Comparison of ENCODE assay signal across 8 mouse cellular contexts in the genomic region with DNA sequence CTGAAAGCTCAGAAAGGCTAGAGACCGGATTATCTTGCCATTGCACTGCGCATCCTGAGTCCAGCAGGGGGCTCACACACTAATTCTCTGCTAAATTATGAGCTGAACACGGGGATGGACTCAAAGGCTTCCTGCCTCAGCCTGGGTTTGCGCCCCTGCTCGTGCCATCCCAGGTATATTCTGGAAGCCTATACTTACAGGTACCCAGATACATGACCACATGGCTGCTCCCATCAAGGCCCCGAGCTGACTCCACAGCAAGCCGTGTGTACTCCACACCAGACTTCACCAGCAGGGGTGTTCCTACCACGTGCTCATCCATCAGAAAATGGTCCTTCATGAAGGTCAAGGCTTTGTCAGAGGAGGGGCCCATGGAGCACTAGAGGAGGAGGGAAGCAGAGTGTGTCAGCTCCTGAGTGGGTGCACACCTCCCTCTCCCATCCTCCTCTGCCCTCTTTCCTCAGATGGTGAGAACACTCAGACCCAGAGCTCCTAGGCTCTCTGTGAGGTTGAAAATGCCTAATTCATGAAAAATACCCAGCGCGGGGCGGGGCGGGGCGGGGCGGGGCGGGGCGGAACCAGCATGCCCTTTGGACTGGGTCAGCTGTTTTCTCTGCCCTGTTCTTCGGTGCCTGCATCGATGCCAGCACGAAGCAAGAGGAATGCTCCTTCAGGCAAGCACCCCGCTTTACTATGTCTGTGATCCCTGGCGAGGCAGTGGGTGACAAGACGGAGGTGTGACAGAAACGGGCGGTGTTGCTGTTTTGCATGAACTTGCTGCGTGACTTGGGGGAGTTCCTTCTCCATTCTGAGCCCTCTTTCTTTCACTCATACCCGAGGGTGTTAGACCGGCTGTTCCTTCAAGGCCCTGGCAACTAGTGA. TPM values are rescaled to one million over a fixed set of nuclear protein-coding genes. Genes with fewer than 3 reads are reported as not detected.
DNase-seq lines count a peak whose midpoint lies in the region; TF ChIP-seq lines count a peak whose summit lies in the region.

No protein-coding gene starts in this region.

- peaks cover 2% of the 10 kb centered on the region for H3K36me3 ChIP-seq in megakaryocyte, embryonic 14.5 days (replicated peaks; ENCODE audit: low read length)

- TF ChIP-seq POLR2A in cortical plate, adult 2 months (IDR thresholded peaks at IDR 0.05; ENCODE audit: extremely low read depth, insufficient read depth, low read length), result no peak

- H3K27ac ChIP-seq in cortical plate, adult 2 months (ENCODE audit: insufficient read depth, low read length), result no peak overlapping the region

- H3K9me3 ChIP-seq in megakaryocyte, embryonic 14.5 days, result no peaks in the 10 kb centered on the region

- H3K4me1 ChIP-seq in cortical plate, adult 2 months (ENCODE audit: control insufficient read depth, insufficient read depth, low read length), result peaks cover 11% of the 10 kb centered on the region
- peaks cover 55% of the 10 kb centered on the region for H3K4me1 ChIP-seq in megakaryocyte, embryonic 14.5 days

- DNase-seq in 3134 (ENCODE audit: extremely low read depth, insufficient read length, low spot score), result peak; percentile 64
- DNase-seq in CD4-positive helper T cell, adult 2 months (ENCODE audit: low read depth, low spot score), result peak; percentile 60
- DNase-seq in heart, postnatal 10 days, result peak; percentile 51 to 70
- peak; percentile 69 to 72 for DNase-seq in kidney, postnatal 36 days
- DNase-seq in spleen, postnatal 36 days (ENCODE audit: low spot score in 2 of 2), result peak; percentile 40 to 54
- no peak for DNase-seq in ovary, postnatal 10 days (ENCODE audit: low spot score)

- peaks cover 47% of the 10 kb centered on the region for H3K27me3 ChIP-seq in megakaryocyte, embryonic 14.5 days (replicated peaks)

- peak; percentile 42 for TF ChIP-seq CTCF in cortical plate, adult 2 months (IDR thresholded peaks at IDR 0.05; ENCODE audit: extremely low read depth, insufficient read depth, low read length)

- no peak overlapping the region for H3K4me3 ChIP-seq in cortical plate, adult 2 months (ENCODE audit: insufficient read depth, low read length)
- peak overlapping the region; percentile 87 for H3K4me3 ChIP-seq in megakaryocyte, embryonic 14.5 days (replicated peaks)

- intact Hi-C loops in heart, postnatal 10 days (cut with DNase I), result loop anchor here (1.0 kb wide), 1 partner anchor 27 kb away; no protein-coding TSS in a partner anchor

RNA-seq across cellular contexts. Expression of a gene that starts 15.8 kb away (rescaled TPM):
- 76.3 and 76.4 TPM in 2 replicates for polyA plus RNA-seq in cortical plate, adult 2 months (2012; rRNA removed)
- total RNA-seq in heart, postnatal 10 days (2021), result 10 to 100 TPM; 15.2 to 16.3 TPM
- polyA plus RNA-seq in megakaryocyte, embryonic 14.5 days (2012; ENCODE audit: insufficient read depth, low replicate concordance), result 6.7 and 7.2 TPM in 2 replicates

RNA-seq across cellular contexts. Expression of a gene that starts 20.2 kb away (rescaled TPM):
- 68.9 and 71.6 TPM in 2 replicates for polyA plus RNA-seq in cortical plate, adult 2 months (2012; rRNA removed)
- 1 to 10 TPM; 1.8 to 1.9 TPM for total RNA-seq in heart, postnatal 10 days (2021)
- polyA plus RNA-seq in megakaryocyte, embryonic 14.5 days (2012; ENCODE audit: insufficient read depth, low replicate concordance), result 8.4 and 26.0 TPM in 2 replicates

RNA-seq across cellular contexts. Expression of a gene that starts 30.6 kb away (rescaled TPM):
- 10.5 and 11.1 TPM in 2 replicates for polyA plus RNA-seq in cortical plate, adult 2 months (2012; rRNA removed)
- 10 to 100 TPM; 43.4 to 49.5 TPM for total RNA-seq in heart, postnatal 10 days (2021)
- 73.6 and 114 TPM in 2 replicates for polyA plus RNA-seq in megakaryocyte, embryonic 14.5 days (2012; ENCODE audit: insufficient read depth, low replicate concordance)

RNA-seq across cellular contexts. Expression of a gene that starts 56.5 kb away (rescaled TPM):
- polyA plus RNA-seq in cortical plate, adult 2 months (2012; rRNA removed), result not detected in 2 replicates
- not detected for total RNA-seq in heart, postnatal 10 days (2021)
- polyA plus RNA-seq in megakaryocyte, embryonic 14.5 days (2012; ENCODE audit: insufficient read depth, low replicate concordance), result not detected in 2 replicates
